Mouse (Mus musculus) lung, embryonic 16.5 days (tissue): Measurements from ENCODE around the gene Crtac1. TPM values are rescaled to one million over a fixed set of nuclear protein-coding genes. Genes with fewer than 3 reads are reported as not detected.

Source experiments
- ATAC-seq: fragments of 200-750 bp; cut with Nextera tagmentation; 2 replicates; pipeline ENCODE4 v1.8.0; 2017; ENCODE audit warnings: low read depth, mild to moderate bottlenecking, moderate library complexity
- H3K27ac ChIP-seq: fragments of 300-500 bp; sonication (generic); 2 replicates; pipeline ENCODE4 v1.5.1; 2014; ENCODE audit warnings: mild to moderate bottlenecking, control low read depth, low read length
- H3K27me3 ChIP-seq: fragments of 300-500 bp; sonication (generic); 2 replicates; pipeline ENCODE4 v1.6.1; 2014; ENCODE audit warnings: low read depth, low read length, mixed read lengths; ENCODE audit not compliant: control insufficient read depth, insufficient read depth
- H3K36me3 ChIP-seq: fragments of 300-500 bp; sonication (generic); 2 replicates; pipeline ENCODE4 v1.6.1; 2014; ENCODE audit warnings: low read length; ENCODE audit not compliant: control insufficient read depth, insufficient read depth
- H3K4me1 ChIP-seq: fragments of 300-500 bp; sonication (generic); replicated peaks from 2 replicates; pipeline ENCODE4 v1.6.1; 2014; ENCODE audit warnings: low read length, mixed read lengths; ENCODE audit not compliant: control insufficient read depth, insufficient read depth
- H3K4me2 ChIP-seq: fragments of 300-500 bp; sonication (generic); 2 replicates; pipeline ENCODE4 v1.6.1; 2014; ENCODE audit warnings: low read depth, low read length, control low read depth
- H3K4me3 ChIP-seq: fragments of 300-500 bp; sonication (generic); 2 replicates; pipeline ENCODE4 v1.5.1; 2014; ENCODE audit warnings: mild to moderate bottlenecking, low read length, control low read depth
- H3K9ac ChIP-seq: fragments of 300-500 bp; sonication (generic); 2 replicates; pipeline ENCODE4 v1.6.1; 2014; ENCODE audit warnings: low read length, control low read depth
- H3K9me3 ChIP-seq: fragments of 300-500 bp; sonication (generic); 2 replicates; pipeline ENCODE4 v1.6.1; 2016; ENCODE audit warnings: low read length; ENCODE audit not compliant: control insufficient read depth
- WGBS: fragments of 180-500 bp; shearing (Covaris S2); extraction: QIAGEN DNeasy Blood & Tissue Kit; methylation state at CpG from one replicate; pipeline ENCODE4 v1.1.7; 2014; 5-methylcytosine and 5-hydroxymethylcytosine counted together
- polyA plus RNA-seq: library from polyadenylated mRNA; unstranded; fragments of >200 nt; fragmentation: Nextera tagmentation; extraction: Ambion mirVana; gene quantifications from 2 replicates; pipeline ENCODE4 v1.2.1, GENCODE M21; 2015

The Crtac1 gene
- polyA plus RNA-seq, 1 experiment from 2014 or later: 1.0 TPM

GRCm38 (mm10) chr19:42308931-42309330 lies 122.7 kb downstream of the Crtac1 start:
- Histone ChIP-seq H3K9me3 (no peaks in the 10 kb centered on the region), H3K9ac (no peak overlapping the region), H3K27ac (no peak overlapping the region), H3K36me3 (no peaks in the 10 kb centered on the region), H3K27me3 (no peaks in the 10 kb centered on the region), H3K4me2 (no peak overlapping the region), H3K4me3 (no peak overlapping the region), H3K4me1 (peaks cover 3% of the 10 kb centered on the region; the same call in 1 of the 2 replicates)
- 77% methylated on average over 12 of the region's 12 CpGs for whole genome bisulfite sequencing
- ATAC-seq: no peak

- H3K9ac ChIP-seq: no peak overlapping the region
- H3K36me3 ChIP-seq: no peaks in the 10 kb centered on the region
- no peaks in the 10 kb centered on the region for H3K9me3 ChIP-seq
- no peak overlapping the region for H3K4me3 ChIP-seq
- ATAC-seq: no peak
- 2% methylated on average over 8 of the region's 8 CpGs for WGBS
- H3K27me3 ChIP-seq: no peaks in the 10 kb centered on the region
- H3K4me1 ChIP-seq: peaks cover 3% of the 10 kb centered on the region; the same call in 1 of the 2 replicates
- no peak overlapping the region for H3K4me2 ChIP-seq
- no peak overlapping the region for H3K27ac ChIP-seq
Observed at GRCm38 (mm10) chr19:42307019-42307418, 124.6 kb downstream of the Crtac1 start.

- ATAC-seq: no peak
- 30% methylated on average over 7 of the region's 7 CpGs for WGBS
- H3K27me3 ChIP-seq: no peaks in the 10 kb centered on the region
- no peak overlapping the region for H3K4me2 ChIP-seq
- peaks cover 3% of the 10 kb centered on the region; the same call in 1 of the 2 replicates for H3K4me1 ChIP-seq
- no peaks in the 10 kb centered on the region for H3K9me3 ChIP-seq
- no peak overlapping the region for H3K9ac ChIP-seq
- no peaks in the 10 kb centered on the region for H3K36me3 ChIP-seq
- H3K27ac ChIP-seq: no peak overlapping the region
- H3K4me3 ChIP-seq: no peak overlapping the region
Observed at GRCm38 (mm10) chr19:42306202-42306601, 125.4 kb downstream of the Crtac1 start.

- H3K9me3 ChIP-seq: no peaks in the 10 kb centered on the region
- H3K27ac ChIP-seq: no peak overlapping the region
- no peak overlapping the region for H3K4me3 ChIP-seq
- no peak overlapping the region for H3K9ac ChIP-seq
- WGBS: 41% methylated on average over 8 of the region's 8 CpGs
- no peaks in the 10 kb centered on the region for H3K27me3 ChIP-seq
- H3K36me3 ChIP-seq: no peaks in the 10 kb centered on the region
- H3K4me2 ChIP-seq: no peak overlapping the region
- peaks cover 3% of the 10 kb centered on the region; the same call in 1 of the 2 replicates for H3K4me1 ChIP-seq
- no peak for ATAC-seq
Observed at GRCm38 (mm10) chr19:42305746-42306145, 125.8 kb downstream of the Crtac1 start.

GRCm38 (mm10) chr19:42304506-42304905 lies 127.1 kb downstream of the Crtac1 start:
- no peaks in the 10 kb centered on the region for H3K27me3 ChIP-seq

GRCm38 (mm10) chr19:42303210-42303813 lies 128.3 kb downstream of the Crtac1 start:
- no peak overlapping the region for H3K4me3 ChIP-seq
- peaks cover 3% of the 10 kb centered on the region; the same call in 1 of the 2 replicates for H3K4me1 ChIP-seq
- H3K27me3 ChIP-seq: no peaks in the 10 kb centered on the region
- no peaks in the 10 kb centered on the region for H3K9me3 ChIP-seq
- no peak overlapping the region for H3K27ac ChIP-seq
- 50% methylated on average over 12 of the region's 12 CpGs for WGBS
- H3K36me3 ChIP-seq: no peaks in the 10 kb centered on the region
- no peak overlapping the region for H3K9ac ChIP-seq
- no peak overlapping the region for H3K4me2 ChIP-seq
- no peak for ATAC-seq

More at GRCm38 (mm10) chr19:42304506-42304905, 127.1 kb downstream of the Crtac1 start:
- no peak overlapping the region for H3K4me3 ChIP-seq
- H3K9ac ChIP-seq: no peak overlapping the region
- no peaks in the 10 kb centered on the region for H3K9me3 ChIP-seq
- H3K27ac ChIP-seq: no peak overlapping the region
- 77% methylated on average over 13 of the region's 13 CpGs for WGBS
- no peak overlapping the region for H3K4me2 ChIP-seq
- no peak for ATAC-seq
- H3K36me3 ChIP-seq: no peaks in the 10 kb centered on the region
- H3K4me1 ChIP-seq: peaks cover 3% of the 10 kb centered on the region; the same call in 1 of the 2 replicates

GRCm38 (mm10) chr19:42293216-42293615 lies 138.4 kb downstream of the Crtac1 start:
- Histone ChIP-seq H3K27ac (no peak overlapping the region), H3K36me3 (no peaks in the 10 kb centered on the region), H3K9ac (no peak overlapping the region), H3K4me2 (no peak overlapping the region), H3K9me3 (no peaks in the 10 kb centered on the region), H3K4me3 (no peak overlapping the region), H3K4me1 (no peaks in the 10 kb centered on the region), H3K27me3 (no peaks in the 10 kb centered on the region)
- 77% methylated on average over 6 of the region's 6 CpGs for WGBS
- ATAC-seq: no peak

- Histone ChIP-seq H3K9me3 (no peaks in the 10 kb centered on the region), H3K36me3 (no peaks in the 10 kb centered on the region), H3K27ac (no peak overlapping the region), H3K9ac (no peak overlapping the region), H3K4me1 (no peaks in the 10 kb centered on the region), H3K4me2 (no peak overlapping the region), H3K4me3 (no peak overlapping the region), H3K27me3 (no peaks in the 10 kb centered on the region)
- WGBS: 61% methylated on average over 8 of the region's 8 CpGs
- ATAC-seq: no peak
Observed at GRCm38 (mm10) chr19:42292106-42292505, 139.5 kb downstream of the Crtac1 start.

GRCm38 (mm10) chr19:42290954-42291661 lies 140.5 kb downstream of the Crtac1 start:
- Histone ChIP-seq H3K27me3 (no peaks in the 10 kb centered on the region), H3K4me3 (no peak overlapping the region), H3K27ac (no peak overlapping the region), H3K36me3 (no peaks in the 10 kb centered on the region), H3K4me2 (no peak overlapping the region), H3K9ac (no peak overlapping the region), H3K9me3 (no peaks in the 10 kb centered on the region), H3K4me1 (no peaks in the 10 kb centered on the region)
- WGBS: 25% methylated on average over 7 of the region's 7 CpGs
- ATAC-seq: no peak
